Mouse (Mus musculus) left cerebral cortex, adult 18-20 months (tissue): ENCODE data around the gene Pla2g2c. TPM values are rescaled to one million over a fixed set of nuclear protein-coding genes. Genes with fewer than 3 reads are reported as not detected.

Source experiments
- total RNA-seq, 2 experiments: library from RNA; stranded (reverse); gene quantifications; 2 replicates each; pipeline ENCODE4 v1.2.3; 2021

Gene Pla2g2c
- total RNA-seq, 2 experiments from 2014 or later = 0.35 TPM; not detected in 1

Other genes with a start within 250 kb of the Pla2g2c start
- 1 to 10 TPM; 4.2 to 4.6 TPM for gene Vwa5b1, start 88.9 kb upstream of the Pla2g2c start, total RNA-seq
- 1 to 10 TPM in 1 of 2 experiments, under 1 TPM in 1; 0.56 to 1.2 TPM for gene Ubxn10, start 12.4 kb downstream of the Pla2g2c start, total RNA-seq
- gene Pla2g2f, start 32.8 kb downstream of the Pla2g2c start, total RNA-seq = under 1 TPM in 1 of 2 experiments, not detected in 1; 0.14 TPM
- under 1 TPM; 0.47 to 0.77 TPM for gene Pla2g2d, start 50.9 kb downstream of the Pla2g2c start, total RNA-seq
- gene Pla2g5, start 138.7 kb downstream of the Pla2g2c start, total RNA-seq = 1 to 10 TPM; 3.6 to 3.9 TPM
- gene Gm13030, start 149.2 kb downstream of the Pla2g2c start, total RNA-seq = not detected
- not detected for gene Pla2g2e, start 153.2 kb downstream of the Pla2g2c start, total RNA-seq
- gene Otud3, start 189.2 kb downstream of the Pla2g2c start, total RNA-seq = 10 to 100 TPM; 14.8 to 17.1 TPM
- not detected for gene Rnf186, start 242.3 kb downstream of the Pla2g2c start, total RNA-seq
- gene Tmco4, start 248.1 kb downstream of the Pla2g2c start, total RNA-seq = 1 to 10 TPM; 2.1 to 2.3 TPM